Mouse (Mus musculus) lung, postnatal 0 days (tissue): ENCODE results near the gene Ankrd13a.

Experiments
- CTCF ChIP-seq: IDR thresholded peaks from 2 replicates; pipeline ENCODE4 v1.5.1; 2016; ENCODE audit warnings: antibody characterized with exemption, mild to moderate bottlenecking
- EP300 ChIP-seq: IDR thresholded peaks from 2 replicates; pipeline ENCODE4 v1.6.1; 2016; ENCODE audit warnings: antibody characterized with exemption, mild to moderate bottlenecking, control low read depth

DNA sequence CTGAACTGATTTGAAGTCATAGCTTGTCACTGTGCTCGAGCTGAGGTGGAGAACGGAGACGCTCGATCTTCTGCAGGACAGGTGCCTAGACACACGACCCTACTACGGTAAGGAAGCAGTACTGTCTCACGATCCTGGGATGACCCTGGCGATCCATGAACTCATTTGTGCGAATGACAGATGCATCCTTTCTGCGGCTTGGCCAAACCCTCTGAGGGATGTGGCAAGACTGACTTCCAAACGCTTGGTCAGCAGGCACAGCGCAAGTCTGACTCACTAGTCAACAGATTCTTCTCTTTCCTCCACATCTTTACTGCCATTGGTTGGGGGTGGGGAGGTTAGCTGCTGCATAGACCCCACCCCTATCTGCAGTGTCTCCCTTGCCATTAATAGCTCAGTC lies 53.0 kb downstream of the Ankrd13a start:
- TF ChIP-seq CTCF (no peak), EP300 (no peak)
